Mouse (Mus musculus) G1E (cell line): ENCODE data around the gene Actrt1. TPM values are rescaled to one million over a fixed set of nuclear protein-coding genes. Genes with fewer than 3 reads are reported as not detected.

Experiments used
- ATAC-seq: 2 replicates; pipeline ENCODE4 v1.8.0; 2016; ENCODE audit warnings: mild to moderate bottlenecking; ENCODE audit not compliant: insufficient number of reproducible peaks, poor library complexity, low FRiP score, severe bottlenecking; ENCODE audit errors: extremely low read depth
- DNase-seq: peaks from one replicate; pipeline ENCODE4 v3.0.0; 2012; ENCODE audit warnings: low spot score
- H3K27me3 ChIP-seq: 2 replicates; pipeline ENCODE4 v1.6.1; 2012; ENCODE audit warnings: mild to moderate bottlenecking, low read length, inconsistent platforms; ENCODE audit not compliant: insufficient read depth
- H3K36me3 ChIP-seq: replicated peaks from 2 replicates; pipeline ENCODE3; 2012; ENCODE audit warnings: mild to moderate bottlenecking, inconsistent platforms
- H3K4me1 ChIP-seq: 2 replicates; pipeline ENCODE4 v1.6.1; 2012; ENCODE audit warnings: low read depth, low read length, inconsistent platforms, mixed read lengths; ENCODE audit not compliant: insufficient read depth
- H3K4me3 ChIP-seq: 2 replicates; pipeline ENCODE4 v1.5.1; 2012; ENCODE audit warnings: low read depth, mild to moderate bottlenecking, inconsistent platforms, low read length, moderate library complexity, mixed read lengths
- H3K9me3 ChIP-seq: replicated peaks from 2 replicates; pipeline ENCODE4 v1.6.1; 2012; ENCODE audit warnings: inconsistent platforms
- CTCF ChIP-seq: IDR thresholded peaks from 2 replicates; pipeline ENCODE4 v1.5.1; 2012; ENCODE audit warnings: low read depth, low read length, inconsistent platforms, mixed read lengths
- GATA1 ChIP-seq: IDR thresholded peaks from 2 replicates; pipeline ENCODE4 v1.6.1; 2012; ENCODE audit warnings: borderline replicate concordance, low read length, inconsistent platforms, mixed read lengths
- GATA2 ChIP-seq: IDR thresholded peaks from 2 replicates; pipeline ENCODE4 v1.6.1; 2012; ENCODE audit warnings: low read depth, low read length, inconsistent platforms, borderline replicate concordance
- POLR2AphosphoS5 ChIP-seq: IDR thresholded peaks from 2 replicates; pipeline ENCODE4 v1.6.1; 2012; ENCODE audit warnings: low read depth, low read length, inconsistent platforms; ENCODE audit not compliant: insufficient replicate concordance
- TAL1 ChIP-seq: conservative IDR thresholded peaks from 2 replicates; pipeline ENCODE4 v1.6.1; 2012; ENCODE audit warnings: low read depth, low read length, inconsistent platforms, mixed read lengths
- polyA plus RNA-seq: library from polyadenylated mRNA; stranded (reverse); fragments of >175 nt; gene quantifications from 2 replicates; pipeline ENCODE4 v1.2.3, GENCODE M21; 2012
- total RNA-seq, 2 experiments: library from RNA; stranded (forward) in 1 of 2; stranded (reverse) in 1 of 2; fragments of 200-1000 nt in 1 of 2; fragments of >200 nt in 1 of 2; fragmentation: Nextera tagmentation in 1 of 2; gene quantifications; 2 replicates each; pipeline ENCODE4 v1.2.3; 2014 to 2017

Gene Actrt1
- total RNA-seq (2014; fragmentation: Nextera tagmentation) (not detected in 2 replicates), total RNA-seq (2017) (0.16 TPM in 1 of 2 replicates, not detected in the other), polyA plus RNA-seq (not detected in 2 replicates)

- no peak for DNase-seq
- no peak for ATAC-seq
- Histone ChIP-seq H3K4me1 (no peaks in the 10 kb centered on the region), H3K9me3 (no peaks in the 10 kb centered on the region), H3K27me3 (no peaks in the 10 kb centered on the region), H3K36me3 (no peaks in the 10 kb centered on the region), H3K4me3 (no peak within 1 kb of the TSS)
- TF ChIP-seq GATA1 (no peak), GATA2 (no peak), CTCF (no peak), POLR2AphosphoS5 (no peak), TAL1 (no peak)
Measured at GRCm38 (mm10) chrX:46328707-46329106, at the start of gene Actrt1. Gene Actrt1, plus strand, starts transcription at chrX:46329007.

- Histone ChIP-seq H3K4me3 (no peak overlapping the region), H3K36me3 (no peaks in the 10 kb centered on the region), H3K4me1 (no peaks in the 10 kb centered on the region), H3K9me3 (no peaks in the 10 kb centered on the region), H3K27me3 (no peaks in the 10 kb centered on the region)
- ATAC-seq (no peak), DNase-seq (no peak)
- no peak for TF ChIP-seq GATA2
- TF ChIP-seq GATA1, result no peak
- no peak for TF ChIP-seq TAL1
- no peak for TF ChIP-seq POLR2AphosphoS5
- no peak for TF ChIP-seq CTCF
Measured at GRCm38 (mm10) chrX:46331463-46332115, 2.8 kb downstream of the Actrt1 start.
